Mouse (Mus musculus): Measurements from ENCODE around the gene Serf1. TPM values are rescaled to one million over a fixed set of nuclear protein-coding genes. Genes with fewer than 3 reads are reported as not detected.
"Not testable (repeated sequence)": the region's sequence is repeated elsewhere in the genome, so short reads cannot be mapped to it uniquely, and the experiment has no call there.

The Serf1 gene
- polyA plus RNA-seq, 1 experiment from 2014 or later: 308 TPM

- no peak overlapping the region for H3K27ac ChIP-seq
- no peak overlapping the region for H3K9ac ChIP-seq
- H3K4me2 ChIP-seq: no peak overlapping the region
- H3K4me1 ChIP-seq: no peaks in the 10 kb centered on the region
- no peak overlapping the region for H3K4me3 ChIP-seq (replicated peaks)
- no peaks in the 10 kb centered on the region for H3K9me3 ChIP-seq
- H3K36me3 ChIP-seq (replicated peaks): peaks cover 22% of the 10 kb centered on the region
- WGBS: 89% methylated on average over 8 of the region's 8 CpGs
- no peak for ATAC-seq (ENCODE audit: low FRiP score)
- no peaks in the 10 kb centered on the region for H3K27me3 ChIP-seq
Observed at GRCm38 (mm10) chr13:100141646-100142314, 34.0 kb downstream of the Serf1 start.

GRCm38 (mm10) chr13:100152659-100153058 is 44.8 kb downstream of the Serf1 start:
- Histone ChIP-seq H3K9ac (no peak overlapping the region), H3K4me3 (replicated peaks) (no peak overlapping the region), H3K9me3 (no peaks in the 10 kb centered on the region), H3K4me2 (no peak overlapping the region), H3K27ac (no peak overlapping the region), H3K36me3 (replicated peaks) (no peaks in the 10 kb centered on the region), H3K27me3 (no peaks in the 10 kb centered on the region), H3K4me1 (no peaks in the 10 kb centered on the region)
- no peak for ATAC-seq (ENCODE audit: low FRiP score)
- WGBS: 70% methylated on average over 1 of the region's 1 CpGs

DNA sequence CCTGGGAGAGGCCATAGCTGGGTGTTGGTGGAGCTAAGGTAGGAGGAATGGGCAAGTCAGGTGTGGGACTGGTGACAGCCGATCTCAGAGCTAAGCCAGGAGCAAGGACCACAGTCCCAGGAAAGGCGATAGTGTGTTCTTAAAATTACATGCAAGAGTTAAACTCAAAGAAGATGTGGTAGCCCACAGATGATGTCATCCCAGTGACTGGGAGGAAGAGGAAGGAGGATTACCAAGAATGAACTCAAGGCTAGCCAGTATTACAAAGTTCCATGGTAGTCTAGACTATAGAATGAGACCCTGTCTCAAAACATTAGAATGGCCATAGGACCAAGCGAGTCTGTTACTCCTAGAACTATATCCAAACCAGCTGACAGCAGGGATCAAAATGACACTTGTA is 48.8 kb downstream of the Serf1 start:
- Histone ChIP-seq H3K27me3 (no peaks in the 10 kb centered on the region), H3K4me3 (replicated peaks) (no peak overlapping the region), H3K9ac (no peak overlapping the region), H3K4me2 (no peak overlapping the region), H3K27ac (no peak overlapping the region), H3K9me3 (no peaks in the 10 kb centered on the region), H3K36me3 (replicated peaks) (no peaks in the 10 kb centered on the region), H3K4me1 (no peaks in the 10 kb centered on the region)
- WGBS: 92% methylated on average over 3 of the region's 3 CpGs
- no peak for ATAC-seq (ENCODE audit: low FRiP score)

- not testable (repeated sequence) for H3K4me1 ChIP-seq; H3K4me2 ChIP-seq; H3K4me3 ChIP-seq (replicated peaks); H3K27ac ChIP-seq; H3K9me3 ChIP-seq; ATAC-seq (ENCODE audit: low FRiP score); H3K36me3 ChIP-seq (replicated peaks); H3K27me3 ChIP-seq; H3K9ac ChIP-seq
- 87% methylated on average over 11 of the region's 11 CpGs for WGBS
Observed at GRCm38 (mm10) chr13:100161171-100161870, 53.5 kb downstream of the Serf1 start.

DNA sequence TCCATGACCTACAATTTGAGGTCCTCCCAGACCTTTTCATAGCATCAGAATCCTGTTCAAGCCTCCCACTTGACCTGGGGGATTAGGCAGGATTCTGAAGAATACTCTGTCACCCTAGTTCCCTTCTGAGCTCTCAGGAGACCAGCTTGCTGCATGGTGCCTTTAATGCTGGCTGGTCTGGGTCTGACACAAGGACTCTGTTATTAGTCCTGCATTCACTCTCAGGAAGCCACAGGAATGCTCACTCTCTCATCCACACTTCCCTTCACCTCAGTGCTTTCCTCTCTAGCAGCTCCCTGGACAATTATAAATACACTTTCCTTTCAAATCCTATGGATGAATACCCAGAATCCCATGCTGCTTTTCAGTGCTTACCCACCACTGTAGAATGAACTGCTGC is 54.7 kb downstream of the Serf1 start:
- H3K4me2 ChIP-seq: not testable (repeated sequence)

More for the DNA sequence above, 54.7 kb downstream of the Serf1 start:
- not testable (repeated sequence) for H3K9ac ChIP-seq; H3K27me3 ChIP-seq; H3K4me1 ChIP-seq; H3K27ac ChIP-seq; H3K36me3 ChIP-seq (replicated peaks); H3K4me3 ChIP-seq (replicated peaks); H3K9me3 ChIP-seq; ATAC-seq (ENCODE audit: low FRiP score)

Other genes starting within 250 kb of the Serf1 start
- gene Cartpt, start 206.9 kb upstream of the Serf1 start, polyA plus RNA-seq (2016; fragmentation: Nextera tagmentation; extraction: Ambion mirVana): 7.5 and 9.8 TPM in 2 replicates
- gene Mccc2, start 92.4 kb upstream of the Serf1 start, polyA plus RNA-seq (2016; fragmentation: Nextera tagmentation; extraction: Ambion mirVana): 36.6 and 39.8 TPM in 2 replicates
- 33.5 and 41.2 TPM in 2 replicates for gene Bdp1, start 3.9 kb upstream of the Serf1 start, polyA plus RNA-seq (2016; fragmentation: Nextera tagmentation; extraction: Ambion mirVana)
- gene Smn1, start 16.8 kb downstream of the Serf1 start, polyA plus RNA-seq (2016; fragmentation: Nextera tagmentation; extraction: Ambion mirVana): 65.5 and 65.6 TPM in 2 replicates
- 0.10 and 0.15 TPM in 2 replicates for gene Naip2, start 94.1 kb downstream of the Serf1 start, polyA plus RNA-seq (2016; fragmentation: Nextera tagmentation; extraction: Ambion mirVana)
- gene Naip5, start 138.3 kb downstream of the Serf1 start, polyA plus RNA-seq (2016; fragmentation: Nextera tagmentation; extraction: Ambion mirVana): not detected in 2 replicates
- gene Naip6, start 209.7 kb downstream of the Serf1 start, polyA plus RNA-seq (2016; fragmentation: Nextera tagmentation; extraction: Ambion mirVana): 0.10 and 0.13 TPM in 2 replicates